Mouse (Mus musculus): ENCODE results near the gene Otof.

The Otof gene

DNA sequence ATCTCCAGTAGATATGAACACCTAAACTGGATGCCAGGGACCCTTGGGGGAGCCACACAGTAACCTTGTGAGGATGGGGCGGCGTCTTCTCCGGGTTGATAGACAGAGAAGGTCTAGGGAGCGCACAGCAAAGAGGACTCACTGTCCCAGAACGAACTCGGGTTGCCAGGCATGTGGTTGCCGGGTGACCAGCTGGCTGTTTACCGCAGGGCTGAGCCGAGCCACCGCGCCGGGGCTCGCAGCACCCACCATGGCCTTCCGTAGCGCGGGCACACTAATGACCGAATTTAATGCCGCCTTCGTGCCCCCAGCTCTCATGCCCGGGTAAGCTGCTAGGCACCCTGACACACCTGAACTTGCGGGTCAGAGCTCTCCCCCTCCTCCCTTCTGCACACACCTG, 4.1 kb upstream of the Otof start, which contains the start of gene 1700001C02Rik:
Gene 1700001C02Rik (plus strand): TSS at position 187 of the 400 bp plus-strand sequence.
- Histone ChIP-seq H3K27me3 (ENCODE audit: control insufficient read depth, insufficient read depth, low read length, poor library complexity, severe bottlenecking) (no peaks in the 10 kb centered on the region), H3K36me3 (ENCODE audit: control insufficient read depth, insufficient read depth, low read length, poor library complexity, severe bottlenecking) (no peaks in the 10 kb centered on the region)
- DNase-seq (ENCODE audit: low read depth, low spot score), result no peak

DNA sequence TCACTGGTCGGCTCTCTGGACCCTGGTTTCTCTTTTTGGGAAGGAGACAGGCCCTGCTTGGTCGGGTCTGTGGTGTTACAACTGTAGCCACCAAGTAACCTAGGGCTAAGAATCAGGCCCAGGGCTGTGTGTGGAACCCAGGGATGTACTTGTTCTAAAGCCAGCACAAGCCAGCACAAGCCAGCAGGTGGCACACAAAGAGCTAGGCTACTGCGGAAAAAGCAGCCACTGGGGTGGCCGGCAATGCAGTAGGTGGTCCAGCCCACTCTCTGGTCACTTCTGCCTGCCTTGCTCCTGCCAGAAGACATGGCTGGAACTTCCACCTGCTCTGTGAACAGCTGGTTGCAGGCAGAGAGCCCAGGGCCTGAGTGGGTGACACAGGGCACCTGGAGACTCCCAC, 1.6 kb downstream of the Otof start:
- Histone ChIP-seq H3K36me3 (ENCODE audit: control insufficient read depth, insufficient read depth, low read length, poor library complexity, severe bottlenecking) (no peaks in the 10 kb centered on the region), H3K27me3 (ENCODE audit: control insufficient read depth, insufficient read depth, low read length, poor library complexity, severe bottlenecking) (no peaks in the 10 kb centered on the region)

DNA sequence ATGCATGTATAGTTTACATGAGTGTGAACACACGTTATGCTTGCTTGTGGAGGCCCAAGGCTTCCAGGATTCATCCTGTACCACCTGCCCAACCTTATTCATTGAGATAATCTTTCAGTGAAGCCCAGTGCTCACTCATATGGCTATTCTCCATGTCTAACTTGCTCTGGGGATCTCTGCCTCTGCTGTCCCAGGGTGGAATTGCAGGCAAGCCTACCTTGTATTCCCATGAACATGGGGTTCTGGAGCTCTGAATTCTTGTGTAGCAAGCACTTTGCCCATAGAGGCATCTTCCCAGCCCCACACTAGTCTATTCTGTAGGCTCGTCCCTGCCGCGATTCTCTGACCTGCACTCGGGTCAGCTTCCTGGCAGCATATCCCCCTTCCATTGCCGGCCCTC, 5.7 kb downstream of the Otof start:
- no peaks in the 10 kb centered on the region for H3K27me3 ChIP-seq (ENCODE audit: control insufficient read depth, insufficient read depth, low read length, poor library complexity, severe bottlenecking)
- H3K36me3 ChIP-seq (ENCODE audit: control insufficient read depth, insufficient read depth, low read length, poor library complexity, severe bottlenecking), result no peaks in the 10 kb centered on the region
- no peak for DNase-seq (ENCODE audit: low read depth, low spot score)

More for the DNA sequence above, 1.6 kb downstream of the Otof start:
- DNase-seq (ENCODE audit: low read depth, low spot score), result no peak

DNA sequence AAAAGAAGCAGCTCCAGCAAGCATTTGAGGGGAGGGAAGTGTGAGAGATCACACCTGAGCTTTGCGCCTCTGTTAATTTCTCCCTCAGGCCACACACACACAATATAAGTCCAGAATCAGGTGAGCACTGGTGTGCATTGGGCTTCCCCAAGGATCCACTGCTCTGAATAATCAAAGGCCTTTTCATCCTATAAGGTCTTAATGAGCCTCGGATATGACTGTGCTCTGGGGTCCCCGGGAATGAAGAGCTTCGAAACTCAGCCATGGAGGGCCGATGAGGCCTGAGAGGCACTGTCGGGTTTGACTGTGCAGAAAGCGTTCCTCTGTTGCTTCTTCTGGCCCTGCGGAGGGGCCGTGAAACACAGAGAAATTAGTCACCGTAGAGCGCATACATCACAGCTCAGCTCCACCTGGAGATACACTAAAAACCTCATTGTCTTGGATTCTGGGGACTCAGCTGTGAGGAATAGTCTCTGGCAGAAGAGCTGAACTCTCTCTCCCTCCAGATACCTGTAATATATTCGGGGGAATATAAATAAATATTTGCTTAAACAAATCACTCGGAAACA, 17.3 kb downstream of the Otof start:
- no peaks in the 10 kb centered on the region for H3K36me3 ChIP-seq (ENCODE audit: control insufficient read depth, insufficient read depth, low read length, poor library complexity, severe bottlenecking)
- no peak for DNase-seq (ENCODE audit: low read depth, low spot score)
- H3K27me3 ChIP-seq (ENCODE audit: control insufficient read depth, insufficient read depth, low read length, poor library complexity, severe bottlenecking), result no peaks in the 10 kb centered on the region

GRCm38 (mm10) chr5:30442196-30442595, 19.5 kb downstream of the Otof start:
- Histone ChIP-seq H3K27me3 (ENCODE audit: control insufficient read depth, insufficient read depth, low read length, poor library complexity, severe bottlenecking) (no peaks in the 10 kb centered on the region), H3K36me3 (ENCODE audit: control insufficient read depth, insufficient read depth, low read length, poor library complexity, severe bottlenecking) (no peaks in the 10 kb centered on the region)
- no peak for DNase-seq (ENCODE audit: low read depth, low spot score)

GRCm38 (mm10) chr5:30440308-30440906, 21.3 kb downstream of the Otof start:
- Histone ChIP-seq H3K27me3 (ENCODE audit: control insufficient read depth, insufficient read depth, low read length, poor library complexity, severe bottlenecking) (no peaks in the 10 kb centered on the region), H3K36me3 (ENCODE audit: control insufficient read depth, insufficient read depth, low read length, poor library complexity, severe bottlenecking) (no peaks in the 10 kb centered on the region)
- no peak for DNase-seq (ENCODE audit: low read depth, low spot score)

DNA sequence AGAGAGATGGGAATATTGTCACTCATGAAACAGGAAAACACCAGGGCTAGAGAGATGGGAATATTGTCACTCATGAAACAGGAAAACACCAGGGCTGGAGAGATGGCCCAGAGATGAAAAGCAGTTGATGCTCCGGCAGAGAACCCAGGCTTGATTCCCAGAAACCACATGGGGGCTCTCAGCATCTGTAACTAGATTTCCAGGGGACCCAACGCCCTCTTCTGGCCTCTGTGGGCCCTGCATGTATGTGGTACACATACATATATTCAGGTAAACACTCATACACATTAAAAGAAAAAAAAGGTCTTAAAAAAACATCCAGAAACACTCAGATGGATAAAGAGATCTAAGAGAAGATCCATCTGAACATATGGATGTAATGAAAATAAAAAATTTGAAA, 22.8 kb downstream of the Otof start:
- H3K27me3 ChIP-seq (ENCODE audit: control insufficient read depth, insufficient read depth, low read length, poor library complexity, severe bottlenecking), result no peaks in the 10 kb centered on the region
- no peak for DNase-seq (ENCODE audit: low read depth, low spot score)
- H3K36me3 ChIP-seq (ENCODE audit: control insufficient read depth, insufficient read depth, low read length, poor library complexity, severe bottlenecking), result no peaks in the 10 kb centered on the region

DNA sequence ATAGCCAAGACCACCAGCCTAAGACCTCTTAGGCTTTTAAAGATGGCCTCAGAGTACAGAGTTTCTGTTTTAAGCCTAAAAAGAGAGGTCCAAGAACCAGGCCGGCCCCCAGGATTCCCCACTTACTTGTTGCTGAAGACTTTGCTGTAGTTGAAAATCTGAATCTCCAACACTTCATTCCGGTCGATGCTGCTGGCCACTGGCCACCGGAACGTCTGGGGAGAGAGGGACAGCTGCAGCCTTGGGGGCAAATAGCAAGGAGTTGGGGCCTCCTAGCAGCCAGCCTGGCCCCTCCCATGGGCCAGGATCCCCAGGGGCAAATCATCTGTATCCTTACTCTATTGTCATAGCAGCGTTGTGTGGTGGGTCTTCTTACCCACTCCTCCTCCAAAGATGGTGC, 34.3 kb downstream of the Otof start:
- Histone ChIP-seq H3K27me3 (ENCODE audit: control insufficient read depth, insufficient read depth, low read length, poor library complexity, severe bottlenecking) (no peaks in the 10 kb centered on the region), H3K36me3 (ENCODE audit: control insufficient read depth, insufficient read depth, low read length, poor library complexity, severe bottlenecking) (no peaks in the 10 kb centered on the region)
- no peak for DNase-seq (ENCODE audit: low read depth, low spot score)

GRCm38 (mm10) chr5:30423572-30424244, 38.0 kb downstream of the Otof start:
- H3K36me3 ChIP-seq (ENCODE audit: control insufficient read depth, insufficient read depth, low read length, poor library complexity, severe bottlenecking), result no peaks in the 10 kb centered on the region
- DNase-seq (ENCODE audit: low read depth, low spot score), result peak; percentile 35
- H3K27me3 ChIP-seq (ENCODE audit: control insufficient read depth, insufficient read depth, low read length, poor library complexity, severe bottlenecking), result no peaks in the 10 kb centered on the region

GRCm38 (mm10) chr5:30423121-30423520, 38.6 kb downstream of the Otof start:
- H3K36me3 ChIP-seq (ENCODE audit: control insufficient read depth, insufficient read depth, low read length, poor library complexity, severe bottlenecking), result no peaks in the 10 kb centered on the region
- H3K27me3 ChIP-seq (ENCODE audit: control insufficient read depth, insufficient read depth, low read length, poor library complexity, severe bottlenecking), result no peaks in the 10 kb centered on the region
- no peak for DNase-seq (ENCODE audit: low read depth, low spot score)

DNA sequence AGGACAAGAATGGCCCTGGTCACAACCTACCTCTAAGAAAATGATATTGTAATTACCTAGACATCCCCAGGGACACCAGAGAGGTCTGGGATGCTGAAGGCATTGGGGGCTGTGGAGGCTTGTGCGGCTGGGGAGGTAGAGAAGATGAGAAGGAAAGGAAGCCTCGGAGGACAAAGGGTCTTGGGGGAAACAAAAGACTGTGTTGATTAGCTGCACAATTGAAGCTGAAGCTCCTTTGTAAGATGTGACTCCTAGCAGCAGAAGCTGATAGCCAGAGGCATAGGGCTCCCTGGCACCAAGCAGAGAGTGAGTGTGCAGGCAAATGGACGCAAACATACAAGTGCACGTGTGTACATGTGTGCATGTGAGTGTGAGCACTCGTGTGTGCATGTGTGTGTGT, 45.1 kb downstream of the Otof start:
- DNase-seq (ENCODE audit: low read depth, low spot score), result no peak
- no peaks in the 10 kb centered on the region for H3K27me3 ChIP-seq (ENCODE audit: control insufficient read depth, insufficient read depth, low read length, poor library complexity, severe bottlenecking)
- H3K36me3 ChIP-seq (ENCODE audit: control insufficient read depth, insufficient read depth, low read length, poor library complexity, severe bottlenecking), result no peaks in the 10 kb centered on the region

GRCm38 (mm10) chr5:30415876-30416275, 45.9 kb downstream of the Otof start:
- no peak for DNase-seq (ENCODE audit: low read depth, low spot score)
- H3K36me3 ChIP-seq (ENCODE audit: control insufficient read depth, insufficient read depth, low read length, poor library complexity, severe bottlenecking), result no peaks in the 10 kb centered on the region

GRCm38 (mm10) chr5:30415381-30415780, 46.4 kb downstream of the Otof start:
- Histone ChIP-seq H3K36me3 (ENCODE audit: control insufficient read depth, insufficient read depth, low read length, poor library complexity, severe bottlenecking) (no peaks in the 10 kb centered on the region), H3K27me3 (ENCODE audit: control insufficient read depth, insufficient read depth, low read length, poor library complexity, severe bottlenecking) (no peaks in the 10 kb centered on the region)
- DNase-seq (ENCODE audit: low read depth, low spot score), result no peak

More at GRCm38 (mm10) chr5:30415876-30416275, 45.9 kb downstream of the Otof start:
- H3K27me3 ChIP-seq (ENCODE audit: control insufficient read depth, insufficient read depth, low read length, poor library complexity, severe bottlenecking), result no peaks in the 10 kb centered on the region

DNA sequence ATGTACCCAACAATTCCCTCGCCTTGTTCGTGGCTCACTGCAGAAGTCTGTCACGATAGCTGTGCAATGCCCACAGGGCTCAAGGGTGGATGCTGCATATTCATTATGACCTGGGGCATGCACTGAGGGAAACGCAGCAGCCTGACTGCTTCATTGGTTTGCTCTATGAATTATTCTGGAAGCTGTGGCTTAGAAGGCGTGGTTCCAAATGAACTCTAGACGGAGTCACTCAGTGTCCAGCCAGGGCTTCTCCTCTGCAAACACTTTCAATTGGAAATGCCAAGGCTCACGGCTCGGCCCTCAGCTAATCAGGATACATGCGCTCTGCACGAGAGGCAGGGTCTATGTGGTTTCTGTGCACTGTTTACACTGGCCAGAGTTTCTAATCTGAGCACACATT, 50.2 kb downstream of the Otof start:
- no peak for DNase-seq (ENCODE audit: low read depth, low spot score)
- H3K27me3 ChIP-seq (ENCODE audit: control insufficient read depth, insufficient read depth, low read length, poor library complexity, severe bottlenecking), result no peaks in the 10 kb centered on the region
- H3K36me3 ChIP-seq (ENCODE audit: control insufficient read depth, insufficient read depth, low read length, poor library complexity, severe bottlenecking), result no peaks in the 10 kb centered on the region

DNA sequence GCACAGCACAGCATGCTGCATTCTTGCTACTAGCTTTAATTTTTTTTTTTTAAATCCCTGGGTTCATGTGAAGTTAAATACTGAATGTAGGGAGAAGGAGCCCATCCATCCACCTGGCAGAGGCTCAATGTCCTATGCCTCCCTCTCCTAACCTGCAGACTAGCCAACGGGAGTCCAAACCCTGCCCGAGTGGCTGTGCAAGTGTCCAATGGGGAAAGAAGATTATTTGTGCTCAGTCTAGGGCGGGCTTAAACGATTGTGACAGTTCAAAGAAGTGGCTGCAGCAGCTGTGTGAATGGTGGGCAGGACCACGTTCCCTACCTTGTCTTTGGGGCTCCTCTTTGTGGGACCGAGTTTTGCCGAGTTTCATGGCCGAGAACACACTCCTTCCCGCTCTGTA, 54.9 kb downstream of the Otof start:
- Histone ChIP-seq H3K36me3 (ENCODE audit: control insufficient read depth, insufficient read depth, low read length, poor library complexity, severe bottlenecking) (no peaks in the 10 kb centered on the region), H3K27me3 (ENCODE audit: control insufficient read depth, insufficient read depth, low read length, poor library complexity, severe bottlenecking) (no peaks in the 10 kb centered on the region)
- no peak for DNase-seq (ENCODE audit: low read depth, low spot score)

Data from splenic B cell, adult 2 months (primary cell).